Mouse (Mus musculus) right cerebral cortex, adult 18-20 months (tissue): ENCODE measurements at regions not wholly inside any gene's neighbourhood (a gene's known extent, or its start where the extent isn't known, plus 50 kb on each side); places are given as distances from the start of the nearest gene placed in this dataset.

Experiments
- DNase-seq: peaks from one replicate; pipeline ENCODE4 v3.0.0; 2022; ENCODE audit warnings: mixed read lengths

DNA sequence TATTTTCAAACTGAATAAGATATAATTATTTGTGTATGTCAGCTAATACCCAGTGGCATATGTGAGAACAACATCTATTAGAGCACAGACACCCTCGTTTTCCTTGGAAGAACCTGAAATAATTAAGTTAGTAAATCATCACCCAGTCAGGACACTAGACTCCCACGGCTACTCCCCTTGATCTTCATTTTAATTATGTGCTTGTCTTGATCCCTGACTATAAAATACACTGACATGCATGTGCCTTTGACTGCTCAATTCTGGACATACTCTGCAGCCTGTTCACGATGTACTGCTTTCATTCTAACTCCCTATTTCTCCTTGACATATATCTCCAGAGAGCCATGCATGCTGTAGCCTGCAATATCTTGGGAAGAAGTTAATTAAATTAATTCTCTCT, 232.7 kb upstream of the Atxn7l3b start:
- no peak for DNase-seq

DNA sequence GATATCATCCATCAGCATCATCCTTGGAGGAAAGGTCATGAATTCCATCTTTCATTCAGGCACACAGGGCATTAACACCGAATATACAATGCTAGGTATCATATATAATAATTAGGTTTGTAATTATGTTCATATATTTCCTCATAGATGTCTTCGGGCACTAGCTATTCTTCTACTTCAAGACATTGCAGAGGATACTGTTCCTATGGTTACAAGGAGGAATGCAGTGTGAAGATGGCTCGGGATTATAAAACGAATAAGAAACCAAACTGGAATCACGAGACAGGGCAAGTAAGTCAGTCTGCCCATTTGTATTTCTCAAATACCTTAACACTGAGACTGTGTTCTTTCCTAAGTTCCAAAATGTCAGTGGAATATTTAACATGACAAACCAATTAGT, 231.3 kb upstream of the Atxn7l3b start:
- DNase-seq: no peak

DNA sequence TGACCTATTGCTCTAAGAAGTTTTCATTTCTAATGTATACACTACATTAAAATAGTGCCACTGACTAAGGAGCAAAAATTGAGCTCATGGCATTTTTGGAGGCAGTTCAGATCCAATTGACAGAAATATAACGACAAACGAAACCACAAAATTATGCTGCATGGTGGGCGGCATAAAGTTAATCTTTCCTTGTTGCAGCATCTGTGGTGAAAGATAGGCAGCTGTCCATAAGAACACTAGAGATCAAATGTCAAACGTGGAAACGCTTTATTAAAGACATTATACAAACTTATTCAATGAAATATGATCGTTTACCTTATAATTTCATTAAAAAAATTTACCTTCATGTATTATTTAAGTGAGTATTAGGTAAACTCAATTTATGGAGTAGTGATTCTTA, 230.2 kb upstream of the Atxn7l3b start:
- DNase-seq: no peak

- DNase-seq: peak; percentile 15
Measured at GRCm38 (mm10) chr10:113141606-113142005, 212.8 kb upstream of the Atxn7l3b start.

GRCm38 (mm10) chr10:113114999-113115398, 186.2 kb upstream of the Atxn7l3b start:
- no peak for DNase-seq

DNA sequence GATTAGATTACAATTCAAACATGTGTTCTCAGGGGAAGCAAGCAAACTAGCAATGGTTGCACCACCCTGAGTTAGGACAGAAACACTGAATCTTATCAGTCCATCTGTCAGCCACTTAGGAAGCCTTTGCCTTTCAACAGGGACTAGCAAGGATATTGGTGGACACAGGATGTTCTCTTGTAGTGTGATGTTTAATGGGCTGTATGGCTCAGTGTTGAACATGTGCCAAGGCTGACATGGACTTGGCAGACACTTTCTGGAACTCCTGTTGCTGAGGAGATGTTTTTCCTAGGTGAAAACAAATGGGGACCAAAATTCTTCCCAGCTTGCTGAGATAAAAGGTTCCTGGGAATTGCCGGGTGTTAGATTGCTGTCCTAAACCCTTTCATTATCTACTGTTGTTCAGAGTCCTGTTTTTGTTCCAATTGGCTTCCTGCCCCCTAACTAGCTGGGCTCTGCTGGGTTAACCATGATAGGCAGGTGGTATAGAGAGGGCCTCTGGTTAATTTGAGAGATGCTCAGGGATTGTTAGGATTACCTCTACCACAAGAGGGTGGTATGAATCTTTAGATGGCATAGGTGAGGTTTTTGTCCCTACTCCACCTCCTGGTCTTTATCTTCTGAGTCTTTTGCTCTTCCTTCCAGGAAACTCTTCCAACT, 177.1 kb upstream of the Atxn7l3b start:
- DNase-seq: peak; percentile 6

DNA sequence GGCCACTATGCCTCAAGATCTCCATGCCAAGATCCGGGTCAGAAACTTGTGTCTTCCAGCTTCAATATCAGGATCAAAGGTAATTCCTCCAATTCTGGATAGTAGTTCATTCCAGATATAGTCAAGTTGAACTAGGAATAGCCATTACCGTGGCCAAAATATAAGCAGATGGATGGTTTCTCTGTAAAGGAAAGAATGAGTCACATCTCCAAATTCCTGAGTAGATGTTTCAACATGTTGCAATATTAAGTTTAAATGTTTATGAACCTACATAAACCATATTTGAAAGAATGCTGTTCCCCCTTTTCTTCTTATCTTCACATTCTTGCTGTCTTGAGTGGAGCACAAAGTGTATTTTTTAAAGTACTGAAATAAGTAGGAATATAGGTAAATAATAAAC, 176.5 kb upstream of the Atxn7l3b start:
- no peak for DNase-seq
